Mouse (Mus musculus) olfactory bulb, adult 2 months (tissue): ENCODE measurements around the gene Atp8b3.

Source experiments
- CTCF ChIP-seq: fragments of 200-500 bp; IDR thresholded peaks from 2 replicates; pipeline ENCODE4 v1.5.1; 2012; ENCODE audit warnings: low read depth, mild to moderate bottlenecking, low read length, moderate library complexity; ENCODE audit not compliant: insufficient read depth
- POLR2A ChIP-seq: fragments of 200-500 bp; IDR thresholded peaks from 2 replicates; pipeline ENCODE4 v1.6.1; 2012; ENCODE audit warnings: mild to moderate bottlenecking, low read depth, low read length, moderate library complexity; ENCODE audit not compliant: insufficient read depth

DNA sequence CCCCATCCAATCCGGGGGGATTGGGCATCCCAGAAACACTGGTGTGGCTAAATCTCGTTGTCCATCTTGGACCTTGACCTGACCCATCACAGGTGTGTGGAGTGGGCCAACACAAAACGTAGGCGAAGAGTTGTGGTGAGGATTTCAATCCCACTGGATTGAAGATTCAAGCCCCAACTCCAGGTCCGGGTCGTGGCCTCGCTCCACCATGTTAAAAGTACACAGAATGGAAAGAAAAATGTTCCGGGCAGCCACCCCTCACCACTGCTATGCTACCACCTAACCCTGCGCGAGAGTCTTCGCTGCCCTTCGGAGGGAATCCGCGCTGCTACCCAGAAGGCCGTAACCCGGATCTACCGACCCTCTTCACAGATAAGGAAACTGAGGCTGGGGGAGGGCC is 37.0 kb upstream of the Atp8b3 start:
- TF ChIP-seq CTCF (no peak), POLR2A (no peak)
